Mouse (Mus musculus) heart, postnatal 0 days (tissue): Measurements from ENCODE around the gene Helt.

Experiments used
- CTCF ChIP-seq: IDR thresholded peaks from 2 replicates; pipeline ENCODE4 v1.5.1; 2016; ENCODE audit warnings: antibody characterized with exemption, control low read depth, low read depth
- EP300 ChIP-seq: IDR thresholded peaks from 2 replicates; pipeline ENCODE4 v1.6.1; 2016; ENCODE audit warnings: antibody characterized with exemption, low read depth

GRCm38 (mm10) chr8:46302121-46302520 lies 7.7 kb upstream of the Helt start:
- no peak for TF ChIP-seq CTCF
- TF ChIP-seq EP300: no peak
